Mouse (Mus musculus) spleen, postnatal 14 days (tissue): ENCODE results near the gene Foxr2.
A peak's percentile ranks its signal among the peaks of the same experiment; 100 is the strongest.

Source experiments
- DNase-seq, 2 experiments: peaks; one replicate each; pipeline ENCODE4 v3.0.0; 2021 to 2022; ENCODE audit warnings: low spot score in 2 of 2

Gene Foxr2

GRCm38 (mm10) chrX:153118486-153118885, at the start of gene Foxr2:
TSS of gene Foxr2 (plus strand) at chrX:153118786.
- no peak for DNase-seq

DNA sequence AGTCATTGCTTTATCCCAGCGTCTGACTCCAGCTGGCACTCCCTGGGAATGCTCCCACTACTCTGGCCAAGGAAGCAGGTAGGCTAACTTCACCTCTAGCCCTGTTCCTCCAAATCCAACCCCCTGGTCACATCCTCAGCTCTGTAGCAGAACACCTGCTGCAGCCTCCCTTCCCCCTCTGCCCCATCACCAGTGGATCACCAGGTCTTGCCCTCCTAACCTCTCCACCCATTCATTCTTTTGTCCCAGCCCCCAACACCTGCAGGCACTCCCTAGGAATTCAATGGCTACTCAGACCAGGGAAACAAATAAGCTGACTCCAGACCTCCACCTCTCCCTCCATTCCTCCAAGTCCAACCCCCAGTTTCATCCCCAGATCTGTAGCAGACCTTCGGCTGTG, 427 bp downstream of the Foxr2 start:
- DNase-seq = no peak

DNA sequence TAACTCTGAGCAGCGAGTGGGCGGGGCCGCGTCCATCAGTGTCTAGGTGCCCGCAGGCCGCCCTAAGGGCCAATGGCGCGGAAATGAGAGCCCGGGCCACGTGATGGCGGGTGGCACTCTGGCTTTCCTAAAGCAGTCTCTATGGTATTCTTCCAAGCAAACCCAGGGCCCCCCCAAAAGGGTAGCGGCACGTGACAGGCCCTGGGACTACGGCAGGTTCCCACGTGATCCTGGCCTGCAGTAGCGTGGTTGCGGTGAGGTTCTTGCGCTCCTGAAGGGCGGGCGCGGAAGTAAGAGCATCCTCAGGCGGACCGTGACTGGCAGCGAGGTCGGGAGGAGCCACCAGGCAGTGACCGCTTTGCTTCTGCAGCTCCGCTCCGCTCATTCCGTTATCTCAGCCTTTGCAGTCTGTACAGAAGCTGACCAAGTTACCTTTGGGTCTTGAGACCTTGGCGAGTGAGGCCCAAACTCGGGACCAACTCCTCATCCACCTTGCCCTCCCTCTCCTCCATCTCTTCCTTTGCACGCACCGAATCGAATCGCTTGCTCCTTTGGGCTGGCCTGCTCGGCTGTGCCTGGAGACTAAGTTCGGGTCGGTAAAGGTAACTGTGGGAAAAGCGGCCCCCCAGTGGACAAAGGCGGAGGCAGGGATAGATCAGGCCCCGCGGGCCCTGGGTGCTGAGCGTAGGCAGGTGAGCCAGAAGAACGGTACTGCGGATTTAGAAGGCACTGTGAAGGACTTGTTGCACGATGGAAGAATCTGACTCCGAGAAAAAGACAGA, 21.3 kb downstream of the Foxr2 start, which contains the start of gene Rragb:
Rragb (plus strand) TSS at position 248 of the 782 bp plus-strand sequence.
- DNase-seq = peak; percentile 17 to 47

GRCm38 (mm10) chrX:153142656-153143055, 24.1 kb downstream of the Foxr2 start:
- no peak for DNase-seq

- DNase-seq = no peak
These were observed 33.2 kb downstream of the Foxr2 start for GRCm38 (mm10) chrX:153151766-153152165.

GRCm38 (mm10) chrX:153155322-153155721, 36.7 kb downstream of the Foxr2 start:
- DNase-seq = no peak

GRCm38 (mm10) chrX:153174786-153175185, 56.2 kb downstream of the Foxr2 start:
- no peak for DNase-seq

DNA sequence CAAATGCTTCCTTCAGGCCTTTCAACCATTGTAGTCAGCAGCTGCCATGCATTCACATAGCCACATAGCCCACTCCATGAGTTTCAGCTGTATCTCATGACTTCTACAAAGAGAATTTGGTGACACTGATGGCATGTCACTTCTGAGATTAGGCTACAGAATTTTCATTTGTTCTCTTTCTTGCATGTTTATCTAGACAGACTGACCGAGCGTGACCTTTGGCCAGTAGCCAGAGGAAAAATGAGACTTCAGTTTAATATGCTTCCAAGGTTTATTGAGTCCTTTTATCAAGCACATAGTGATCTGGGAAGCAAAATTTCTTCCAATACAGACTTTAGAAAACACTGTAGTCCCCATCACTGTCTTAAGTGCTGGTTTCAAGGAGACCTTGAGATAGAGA, 63.6 kb downstream of the Foxr2 start:
- DNase-seq = no peak
